Mouse (Mus musculus): ENCODE measurements around the gene Chrna9. TPM values are rescaled to one million over a fixed set of nuclear protein-coding genes. Genes with fewer than 3 reads are reported as not detected.

Chrna9 gene
- polyA plus RNA-seq, 1 experiment from 2014 or later, result not detected

- ATAC-seq (replicated peaks), result no peak
- no peaks in the 10 kb centered on the region for H3K9me3 ChIP-seq
- H3K27ac ChIP-seq (replicated peaks), result no peak within 1 kb of the TSS
- no peaks in the 10 kb centered on the region for H3K4me1 ChIP-seq
- no peaks in the 10 kb centered on the region for H3K27me3 ChIP-seq
- WGBS, result 75% methylated on average over 14 of the region's 14 CpGs
- H3K9ac ChIP-seq (replicated peaks), result no peak within 1 kb of the TSS
- no peak within 1 kb of the TSS for H3K4me2 ChIP-seq (replicated peaks)
- no peaks in the 10 kb centered on the region for H3K36me3 ChIP-seq
- H3K4me3 ChIP-seq, result no peak within 1 kb of the TSS
These were observed 69.6 kb downstream of the Chrna9 start, which contains the start of gene 9130230L23Rik for GRCm38 (mm10) chr5:66004134-66004925. Gene 9130230L23Rik, minus strand, starts transcription at chr5:66004285.

GRCm38 (mm10) chr5:66005041-66005678 lies 70.4 kb downstream of the Chrna9 start:
- H3K4me2 ChIP-seq (replicated peaks), result no peak overlapping the region
- ATAC-seq (replicated peaks), result no peak
- no peak overlapping the region for H3K27ac ChIP-seq (replicated peaks)
- no peak overlapping the region for H3K4me3 ChIP-seq
- H3K36me3 ChIP-seq, result no peaks in the 10 kb centered on the region
- H3K9ac ChIP-seq (replicated peaks), result no peak overlapping the region
- no peaks in the 10 kb centered on the region for H3K27me3 ChIP-seq
- H3K4me1 ChIP-seq, result no peaks in the 10 kb centered on the region
- no peaks in the 10 kb centered on the region for H3K9me3 ChIP-seq
- WGBS, result 42% methylated on average over 16 of the region's 16 CpGs

- Histone ChIP-seq H3K4me2 (replicated peaks) (no peak overlapping the region), H3K36me3 (no peaks in the 10 kb centered on the region), H3K27ac (replicated peaks) (no peak overlapping the region), H3K9ac (replicated peaks) (no peak overlapping the region), H3K27me3 (no peaks in the 10 kb centered on the region), H3K4me3 (no peak overlapping the region), H3K9me3 (no peaks in the 10 kb centered on the region), H3K4me1 (no peaks in the 10 kb centered on the region)
- no peak for ATAC-seq (replicated peaks)
- WGBS, result 91% methylated on average over 15 of the region's 15 CpGs
These were observed 73.7 kb downstream of the Chrna9 start for GRCm38 (mm10) chr5:66008245-66008967.

GRCm38 (mm10) chr5:66013999-66014398 lies 79.3 kb downstream of the Chrna9 start:
- H3K4me3 ChIP-seq, result no peak overlapping the region
- no peaks in the 10 kb centered on the region for H3K9me3 ChIP-seq
- H3K27ac ChIP-seq (replicated peaks), result no peak overlapping the region
- H3K36me3 ChIP-seq, result no peaks in the 10 kb centered on the region
- H3K4me2 ChIP-seq (replicated peaks), result no peak overlapping the region
- no peaks in the 10 kb centered on the region for H3K4me1 ChIP-seq
- no peaks in the 10 kb centered on the region for H3K27me3 ChIP-seq
- no peak for ATAC-seq (replicated peaks)
- WGBS, result 82% methylated on average over 3 of the region's 3 CpGs
- H3K9ac ChIP-seq (replicated peaks), result no peak overlapping the region

GRCm38 (mm10) chr5:66014437-66014836 lies 79.7 kb downstream of the Chrna9 start:
- H3K9me3 ChIP-seq, result no peaks in the 10 kb centered on the region
- H3K4me1 ChIP-seq, result no peaks in the 10 kb centered on the region
- H3K9ac ChIP-seq (replicated peaks), result no peak overlapping the region
- H3K36me3 ChIP-seq, result no peaks in the 10 kb centered on the region
- H3K27me3 ChIP-seq, result no peaks in the 10 kb centered on the region
- 88% methylated on average over 2 of the region's 2 CpGs for WGBS
- no peak overlapping the region for H3K4me3 ChIP-seq
- no peak overlapping the region for H3K4me2 ChIP-seq (replicated peaks)
- ATAC-seq (replicated peaks), result no peak
- no peak overlapping the region for H3K27ac ChIP-seq (replicated peaks)

GRCm38 (mm10) chr5:66015449-66015961 lies 80.8 kb downstream of the Chrna9 start:
- H3K9me3 ChIP-seq, result no peaks in the 10 kb centered on the region
- no peak for ATAC-seq (replicated peaks)

GRCm38 (mm10) chr5:66026796-66027195 lies 92.1 kb downstream of the Chrna9 start:
- ATAC-seq (replicated peaks), result no peak
- H3K4me3 ChIP-seq, result no peak overlapping the region
- no peaks in the 10 kb centered on the region for H3K36me3 ChIP-seq
- no peak overlapping the region for H3K27ac ChIP-seq (replicated peaks)
- no peak overlapping the region for H3K4me2 ChIP-seq (replicated peaks)
- H3K9ac ChIP-seq (replicated peaks), result no peak overlapping the region
- H3K27me3 ChIP-seq, result no peaks in the 10 kb centered on the region
- no peaks in the 10 kb centered on the region for H3K9me3 ChIP-seq
- 98% methylated on average over 31 of the region's 31 CpGs for WGBS
- no peaks in the 10 kb centered on the region for H3K4me1 ChIP-seq

More at GRCm38 (mm10) chr5:66015449-66015961, 80.8 kb downstream of the Chrna9 start:
- Histone ChIP-seq H3K4me3 (no peak overlapping the region), H3K36me3 (no peaks in the 10 kb centered on the region), H3K4me1 (no peaks in the 10 kb centered on the region), H3K27me3 (no peaks in the 10 kb centered on the region), H3K4me2 (replicated peaks) (no peak overlapping the region), H3K9ac (replicated peaks) (no peak overlapping the region), H3K27ac (replicated peaks) (no peak overlapping the region)
- 96% methylated on average over 2 of the region's 2 CpGs for WGBS

Small RNA genes lying within 50 kb of the gene (microRNA-seq; reads per million reads assigned to microRNA genes)
- not detected for gene Gm25952

Other genes with a start within 250 kb of the Chrna9 start
- gene Pds5a, start 236.6 kb upstream of the Chrna9 start, polyA plus RNA-seq (2015; fragmentation: Nextera tagmentation; extraction: Ambion mirVana), result 59.8 and 68.3 TPM in 2 replicates
- gene N4bp2, start 171.4 kb upstream of the Chrna9 start, polyA plus RNA-seq (2015; fragmentation: Nextera tagmentation; extraction: Ambion mirVana), result 20.2 and 20.7 TPM in 2 replicates
- 0.36 and 0.38 TPM in 2 replicates for gene Rhoh, start 73.7 kb upstream of the Chrna9 start, polyA plus RNA-seq (2015; fragmentation: Nextera tagmentation; extraction: Ambion mirVana)
- gene 9130230L23Rik, start 69.4 kb downstream of the Chrna9 start, polyA plus RNA-seq (2015; fragmentation: Nextera tagmentation; extraction: Ambion mirVana), result 0.15 TPM in 1 of 2 replicates, not detected in the other
- 2.7 and 5.1 TPM in 2 replicates for gene Rbm47, start 238.2 kb downstream of the Chrna9 start, polyA plus RNA-seq (2015; fragmentation: Nextera tagmentation; extraction: Ambion mirVana)

Measured in forebrain, embryonic 15.5 days (tissue).